Mouse (Mus musculus) c-Kit-positive CD71-positive TER-119-positive erythroid progenitor cells, embryonic 14.5 days (primary cell): ENCODE measurements around the gene Gm10334.
"Not testable (repeated sequence)": the region's sequence is repeated elsewhere in the genome, so short reads cannot be mapped to it uniquely, and the experiment has no call there.

Experiments used
- DNase-seq: peaks from one replicate; pipeline ENCODE4 v3.0.0-alpha.2; 2013; ENCODE audit warnings: low spot score

Gm10334 gene

GRCm38 (mm10) chr6:41446045-41446444 is at the start of gene Gm10334:
TSS of gene Gm10334 (minus strand) at chr6:41446145.
- not testable (repeated sequence) for DNase-seq

DNA sequence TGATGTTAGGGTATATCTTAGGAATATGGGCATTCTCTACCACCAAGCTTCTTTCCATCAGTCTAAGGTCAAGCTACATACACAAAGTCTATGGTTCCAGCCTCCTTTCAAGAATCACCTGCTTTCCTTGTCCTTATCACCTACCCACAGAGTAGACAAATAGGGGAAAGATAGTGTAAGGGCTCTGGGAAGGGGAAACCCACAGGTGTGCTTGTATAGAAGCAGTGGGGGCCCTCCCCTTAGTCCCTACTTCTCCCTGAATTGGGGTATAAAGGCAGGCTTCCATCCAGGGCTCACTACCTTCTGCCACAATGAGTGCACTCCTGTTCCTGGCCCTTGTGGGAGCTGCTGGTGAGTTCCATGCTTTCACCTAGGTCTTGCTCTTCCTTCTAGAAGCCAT is 12.7 kb upstream of the Gm10334 start, which contains the start of gene Prss1:
Gene Prss1 (plus strand): TSS at position 301 of the 400 bp plus-strand sequence.
- not testable (repeated sequence) for DNase-seq

- DNase-seq: not testable (repeated sequence)
These were observed 3.7 kb downstream of the Gm10334 start for GRCm38 (mm10) chr6:41442261-41442660.
